Mouse (Mus musculus): ENCODE results near the gene Trim47. TPM values are rescaled to one million over a fixed set of nuclear protein-coding genes. Genes with fewer than 3 reads are reported as not detected.
"Not testable (repeated sequence)": the region's sequence is repeated elsewhere in the genome, so short reads cannot be mapped to it uniquely, and the experiment has no call there.

The Trim47 gene
- polyA plus RNA-seq, 1 experiment: 27.6 TPM

DNA sequence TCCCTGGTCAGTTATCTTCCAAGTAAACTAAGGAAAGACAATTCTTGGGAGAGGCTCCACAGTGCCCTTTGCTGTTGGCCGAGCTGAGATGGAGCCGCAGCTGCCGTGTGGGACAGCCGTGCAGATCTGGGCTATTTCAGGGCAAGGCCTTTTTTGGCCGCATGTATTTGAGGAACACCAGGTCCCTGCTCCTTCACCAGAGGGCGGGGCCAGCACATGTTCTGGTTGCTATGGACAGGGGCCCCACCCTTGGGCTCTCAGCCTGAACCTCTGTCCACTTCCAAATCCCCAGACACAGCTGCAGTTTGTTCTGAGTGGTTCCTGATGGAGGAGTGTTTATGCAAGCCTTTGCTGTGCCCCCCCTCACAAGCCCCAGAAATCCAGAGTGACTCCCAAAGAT lies 26.6 kb downstream of the Trim47 start:
- H3K4me1 ChIP-seq (replicated peaks; ENCODE audit: control insufficient read depth, insufficient read depth, low read length): no peaks in the 10 kb centered on the region
- no peak for DNase-seq
- H3K4me3 ChIP-seq (ENCODE audit: control insufficient read depth, insufficient read depth, low read length): no peak overlapping the region
- H3K36me3 ChIP-seq (ENCODE audit: control insufficient read depth, insufficient read depth, low read length): no peaks in the 10 kb centered on the region
- TF ChIP-seq POLR2A (IDR thresholded peaks at IDR 0.05; ENCODE audit: control insufficient read depth, extremely low read depth, insufficient read depth, low read length, poor library complexity) (no peak), CTCF (IDR thresholded peaks at IDR 0.05; ENCODE audit: borderline replicate concordance, control insufficient read depth, extremely low read depth, insufficient read depth, low read length, poor library complexity) (no peak)
- no peak overlapping the region for H3K27ac ChIP-seq (ENCODE audit: control insufficient read depth, insufficient read depth, low read length)
- 79% methylated on average over 6 of the region's 6 CpGs for WGBS
- no peaks in the 10 kb centered on the region for H3K27me3 ChIP-seq (ENCODE audit: control insufficient read depth, insufficient read depth, low read length)

DNA sequence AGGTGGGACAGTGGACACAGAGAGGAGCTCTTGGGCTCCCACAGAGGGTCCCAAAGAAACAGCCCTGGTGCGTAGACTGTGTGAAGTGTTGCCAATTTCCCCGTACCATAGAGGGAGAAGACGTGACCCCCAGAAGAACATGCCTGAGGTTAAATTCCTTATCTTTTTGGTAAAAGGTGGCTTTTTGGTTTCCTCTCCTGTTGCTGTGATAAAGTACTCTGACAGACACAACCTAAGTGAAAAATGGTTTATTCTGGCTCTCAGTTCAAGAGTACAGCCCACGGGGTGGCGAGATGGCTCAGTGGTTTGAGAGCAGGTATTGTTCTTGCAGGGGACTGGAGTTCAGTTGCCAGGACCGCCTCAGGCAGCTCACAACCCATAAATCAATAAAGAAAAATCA lies 27.5 kb downstream of the Trim47 start:
- Histone ChIP-seq H3K27ac (ENCODE audit: control insufficient read depth, insufficient read depth, low read length) (no peak overlapping the region), H3K36me3 (ENCODE audit: control insufficient read depth, insufficient read depth, low read length) (no peaks in the 10 kb centered on the region), H3K27me3 (ENCODE audit: control insufficient read depth, insufficient read depth, low read length) (no peaks in the 10 kb centered on the region), H3K4me1 (replicated peaks; ENCODE audit: control insufficient read depth, insufficient read depth, low read length) (no peaks in the 10 kb centered on the region), H3K4me3 (ENCODE audit: control insufficient read depth, insufficient read depth, low read length) (no peak overlapping the region)
- 84% methylated on average over 6 of the region's 6 CpGs for WGBS
- TF ChIP-seq CTCF (IDR thresholded peaks at IDR 0.05; ENCODE audit: borderline replicate concordance, control insufficient read depth, extremely low read depth, insufficient read depth, low read length, poor library complexity) (no peak), POLR2A (IDR thresholded peaks at IDR 0.05; ENCODE audit: control insufficient read depth, extremely low read depth, insufficient read depth, low read length, poor library complexity) (no peak)
- no peak for DNase-seq

DNA sequence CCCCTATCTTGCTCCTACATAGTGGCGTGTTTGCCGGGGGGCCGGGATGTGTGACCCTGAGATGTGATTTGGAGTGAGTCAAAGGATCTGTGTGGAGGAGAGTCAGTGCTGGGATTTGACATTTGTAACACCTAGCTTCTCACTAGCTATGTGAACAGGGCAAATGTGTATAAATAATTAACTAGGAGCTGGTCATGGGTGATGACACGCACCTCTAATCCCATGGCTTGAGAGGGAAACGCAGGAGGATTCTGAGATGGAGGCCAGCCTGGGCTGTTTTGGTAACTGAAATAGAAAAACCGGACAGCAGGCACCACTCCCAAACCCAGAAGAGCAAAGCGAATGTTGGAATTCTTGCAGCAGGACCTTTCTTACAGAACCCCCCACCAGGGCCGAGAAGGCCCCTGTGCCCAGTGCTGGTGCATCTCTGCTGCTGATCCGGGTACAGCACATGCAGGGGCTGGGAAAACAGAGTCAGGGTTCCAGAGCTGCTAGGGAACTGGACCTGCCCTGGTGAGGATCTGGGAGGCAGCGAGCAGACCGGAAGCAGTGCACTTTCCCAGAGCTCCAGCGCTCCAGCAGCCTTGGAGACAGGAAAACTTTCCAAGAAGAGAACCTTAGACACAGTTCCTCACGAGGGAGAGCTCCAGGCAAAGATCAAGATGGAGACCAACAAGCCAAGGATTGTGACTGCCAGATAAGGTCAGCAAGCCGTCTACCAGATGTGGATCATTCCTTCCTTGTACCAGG lies 28.1 kb downstream of the Trim47 start:
- no peak overlapping the region for H3K27ac ChIP-seq (ENCODE audit: control insufficient read depth, insufficient read depth, low read length)
- H3K4me3 ChIP-seq (ENCODE audit: control insufficient read depth, insufficient read depth, low read length): no peak overlapping the region
- 96% methylated on average over 14 of the region's 14 CpGs for WGBS
- H3K36me3 ChIP-seq (ENCODE audit: control insufficient read depth, insufficient read depth, low read length): no peaks in the 10 kb centered on the region
- TF ChIP-seq POLR2A (IDR thresholded peaks at IDR 0.05; ENCODE audit: control insufficient read depth, extremely low read depth, insufficient read depth, low read length, poor library complexity): no peak
- no peak for TF ChIP-seq CTCF (IDR thresholded peaks at IDR 0.05; ENCODE audit: borderline replicate concordance, control insufficient read depth, extremely low read depth, insufficient read depth, low read length, poor library complexity)
- DNase-seq: no peak
- no peaks in the 10 kb centered on the region for H3K27me3 ChIP-seq (ENCODE audit: control insufficient read depth, insufficient read depth, low read length)
- no peaks in the 10 kb centered on the region for H3K4me1 ChIP-seq (replicated peaks; ENCODE audit: control insufficient read depth, insufficient read depth, low read length)

DNA sequence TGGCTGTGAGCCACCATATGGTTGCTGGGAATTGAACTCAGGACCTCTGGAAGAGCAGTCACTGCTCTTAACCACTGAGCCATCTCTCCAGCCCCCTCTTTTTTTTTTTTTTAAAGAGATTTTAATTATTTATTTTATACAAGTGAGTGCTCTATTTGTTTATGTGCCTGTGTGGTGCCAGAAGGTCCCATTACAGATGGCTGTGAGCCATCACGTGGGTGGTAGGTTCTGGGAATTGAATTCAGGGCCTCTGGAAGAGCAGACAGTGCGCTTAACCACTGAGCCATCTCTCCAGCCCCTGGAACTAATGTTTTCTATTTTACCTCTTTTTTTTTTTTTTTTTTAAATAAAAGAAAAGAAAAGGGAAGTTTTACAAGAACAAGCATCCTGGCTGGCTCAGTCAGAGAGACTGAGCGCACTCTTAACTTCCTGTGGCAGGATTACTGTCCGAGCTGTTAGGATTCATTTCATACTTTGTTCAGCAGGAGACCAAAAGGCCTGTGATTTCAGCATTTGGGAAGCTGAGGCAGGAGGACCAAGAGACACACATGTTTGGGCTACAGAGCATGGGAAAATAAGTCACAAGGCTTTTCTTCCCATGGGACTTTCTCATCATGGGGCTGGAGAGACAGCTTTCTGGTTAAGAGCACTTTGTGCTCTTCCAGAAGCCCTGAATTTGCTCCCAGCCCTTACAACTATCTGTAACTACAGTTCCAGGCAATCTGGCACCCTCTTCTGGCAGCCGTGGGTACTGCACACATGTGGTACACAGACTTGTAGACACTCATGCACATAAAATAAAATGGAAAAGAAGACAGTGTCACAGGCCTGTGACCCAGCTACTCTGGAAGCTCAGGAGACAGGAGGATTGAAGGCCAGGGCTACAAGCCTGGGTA lies 30.5 kb downstream of the Trim47 start:
- Histone ChIP-seq H3K27ac (ENCODE audit: control insufficient read depth, insufficient read depth, low read length) (no peak overlapping the region), H3K27me3 (ENCODE audit: control insufficient read depth, insufficient read depth, low read length) (no peaks in the 10 kb centered on the region), H3K36me3 (ENCODE audit: control insufficient read depth, insufficient read depth, low read length) (no peaks in the 10 kb centered on the region), H3K4me1 (replicated peaks; ENCODE audit: control insufficient read depth, insufficient read depth, low read length) (no peaks in the 10 kb centered on the region), H3K4me3 (ENCODE audit: control insufficient read depth, insufficient read depth, low read length) (no peak overlapping the region)
- DNase-seq: no peak
- 67% methylated on average over 5 of the region's 5 CpGs for WGBS
- TF ChIP-seq CTCF (IDR thresholded peaks at IDR 0.05; ENCODE audit: borderline replicate concordance, control insufficient read depth, extremely low read depth, insufficient read depth, low read length, poor library complexity): no peak
- no peak for TF ChIP-seq POLR2A (IDR thresholded peaks at IDR 0.05; ENCODE audit: control insufficient read depth, extremely low read depth, insufficient read depth, low read length, poor library complexity)

DNA sequence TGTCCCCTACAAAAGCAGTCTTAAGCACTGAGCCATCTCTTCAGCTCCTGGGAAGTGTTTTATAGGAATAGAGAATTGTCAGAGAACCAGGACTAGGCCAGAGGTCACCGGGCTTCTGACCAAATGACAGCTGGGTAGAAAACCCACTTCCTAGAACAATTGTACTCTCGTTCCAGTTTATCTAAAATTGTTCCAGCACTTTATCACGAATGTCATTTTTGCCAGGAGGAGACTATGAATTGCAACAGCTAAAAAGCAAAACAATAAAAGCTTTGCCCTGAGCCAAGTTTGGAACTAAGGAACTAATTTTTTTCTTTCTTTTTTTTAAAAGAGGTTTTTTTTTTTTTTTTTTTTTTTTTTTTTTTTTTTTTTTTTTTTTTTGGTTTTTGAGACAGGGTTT lies 31.4 kb downstream of the Trim47 start:
- H3K4me3 ChIP-seq (ENCODE audit: control insufficient read depth, insufficient read depth, low read length): no peak overlapping the region
- H3K27ac ChIP-seq (ENCODE audit: control insufficient read depth, insufficient read depth, low read length): no peak overlapping the region
- H3K4me1 ChIP-seq (replicated peaks; ENCODE audit: control insufficient read depth, insufficient read depth, low read length): no peaks in the 10 kb centered on the region
- H3K27me3 ChIP-seq (ENCODE audit: control insufficient read depth, insufficient read depth, low read length): no peaks in the 10 kb centered on the region
- no peak for DNase-seq
- TF ChIP-seq CTCF (IDR thresholded peaks at IDR 0.05; ENCODE audit: borderline replicate concordance, control insufficient read depth, extremely low read depth, insufficient read depth, low read length, poor library complexity) (no peak), POLR2A (IDR thresholded peaks at IDR 0.05; ENCODE audit: control insufficient read depth, extremely low read depth, insufficient read depth, low read length, poor library complexity) (no peak)
- WGBS: 39% methylated on average over 3 of the region's 3 CpGs
- no peaks in the 10 kb centered on the region for H3K36me3 ChIP-seq (ENCODE audit: control insufficient read depth, insufficient read depth, low read length)

DNA sequence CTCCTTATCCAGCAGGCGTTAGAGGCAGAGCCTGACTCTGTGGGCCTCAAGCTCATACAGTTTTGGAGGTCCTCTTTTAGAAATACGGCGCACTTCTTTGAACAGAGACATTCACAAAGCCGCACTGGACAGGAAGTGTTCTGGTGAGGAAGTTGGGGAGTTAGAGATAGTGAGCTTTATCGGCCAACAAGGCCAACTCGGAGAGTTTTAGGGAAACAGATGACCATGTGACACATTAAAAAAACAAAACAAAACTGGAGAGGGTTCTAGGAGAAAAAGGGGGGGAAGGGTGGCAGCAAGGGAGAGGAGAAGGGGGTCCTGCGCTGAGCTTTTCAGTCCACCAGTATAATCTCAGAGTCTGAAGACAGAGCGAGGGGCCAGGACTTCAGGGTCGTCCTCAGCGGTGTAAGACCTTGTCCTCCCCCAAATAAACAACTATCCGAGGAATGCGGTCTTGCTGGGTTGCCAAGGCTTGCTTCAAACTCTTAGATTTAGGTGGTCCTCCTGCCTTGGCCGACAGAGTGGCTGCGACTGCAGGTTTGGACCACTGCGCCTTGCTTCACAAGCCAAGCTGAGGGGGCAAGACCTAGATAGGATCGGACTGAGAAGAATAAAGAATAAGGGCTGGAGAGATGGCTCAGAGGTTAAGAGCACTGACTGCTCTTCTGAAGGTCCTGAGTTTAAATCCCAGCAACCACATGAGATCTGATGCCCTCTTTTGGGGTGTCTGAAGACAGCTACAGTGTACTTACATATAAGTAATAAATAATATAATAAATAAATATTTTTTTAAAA lies 33.0 kb downstream of the Trim47 start:
- Histone ChIP-seq H3K27me3 (ENCODE audit: control insufficient read depth, insufficient read depth, low read length) (no peaks in the 10 kb centered on the region), H3K4me3 (ENCODE audit: control insufficient read depth, insufficient read depth, low read length) (no peak overlapping the region), H3K27ac (ENCODE audit: control insufficient read depth, insufficient read depth, low read length) (no peak overlapping the region), H3K36me3 (ENCODE audit: control insufficient read depth, insufficient read depth, low read length) (no peaks in the 10 kb centered on the region), H3K4me1 (replicated peaks; ENCODE audit: control insufficient read depth, insufficient read depth, low read length) (no peaks in the 10 kb centered on the region)
- no peak for TF ChIP-seq POLR2A (IDR thresholded peaks at IDR 0.05; ENCODE audit: control insufficient read depth, extremely low read depth, insufficient read depth, low read length, poor library complexity)
- no peak for TF ChIP-seq CTCF (IDR thresholded peaks at IDR 0.05; ENCODE audit: borderline replicate concordance, control insufficient read depth, extremely low read depth, insufficient read depth, low read length, poor library complexity)
- WGBS: 39% methylated on average over 16 of the region's 16 CpGs
- DNase-seq: no peak

DNA sequence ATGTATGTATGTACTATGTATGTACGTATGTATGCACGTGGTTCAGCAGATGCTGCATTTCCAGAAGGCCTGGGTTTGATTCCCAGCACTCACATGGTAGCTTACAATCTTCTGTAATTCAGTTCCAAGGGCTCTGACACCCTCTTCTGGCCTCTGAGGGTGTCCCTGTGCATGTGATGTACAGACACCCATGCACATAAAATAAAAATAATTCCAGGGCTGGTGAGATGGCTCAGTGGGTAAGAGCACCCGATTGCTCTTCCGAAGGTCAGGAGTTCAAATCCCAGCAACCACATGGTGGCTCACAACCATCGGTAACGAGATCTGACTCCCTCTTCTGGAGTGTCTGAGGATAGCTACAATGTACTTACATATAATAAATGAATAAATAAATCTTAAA lies 34.1 kb downstream of the Trim47 start:
- not testable (repeated sequence) for H3K4me3 ChIP-seq (ENCODE audit: control insufficient read depth, insufficient read depth, low read length); H3K4me1 ChIP-seq (replicated peaks; ENCODE audit: control insufficient read depth, insufficient read depth, low read length); H3K36me3 ChIP-seq (ENCODE audit: control insufficient read depth, insufficient read depth, low read length); DNase-seq; H3K27ac ChIP-seq (ENCODE audit: control insufficient read depth, insufficient read depth, low read length); H3K27me3 ChIP-seq (ENCODE audit: control insufficient read depth, insufficient read depth, low read length)
- WGBS: 95% methylated on average over 6 of the region's 6 CpGs

All from thymus, adult 2 months (tissue).